Mouse (Mus musculus) embryo, embryonic 11.5 days (tissue): Measurements from ENCODE around the gene Asic3.

Source experiments
- DNase-seq: peaks from one replicate; pipeline ENCODE4 v3.0.0-alpha.2; 2012; ENCODE audit warnings: low read depth, low spot score

Asic3 gene

GRCm38 (mm10) chr5:24452030-24452690, 39.0 kb downstream of the Asic3 start, which contains the start of gene Agap3:
TSS of gene Agap3 (plus strand) at chr5:24452177.
- no peak for DNase-seq

- DNase-seq: no peak
Observed at GRCm38 (mm10) chr5:24452691-24453233, 39.6 kb downstream of the Asic3 start.

GRCm38 (mm10) chr5:24453283-24453984, 40.2 kb downstream of the Asic3 start:
- DNase-seq: no peak

GRCm38 (mm10) chr5:24453985-24454303, 40.8 kb downstream of the Asic3 start:
- no peak for DNase-seq

DNA sequence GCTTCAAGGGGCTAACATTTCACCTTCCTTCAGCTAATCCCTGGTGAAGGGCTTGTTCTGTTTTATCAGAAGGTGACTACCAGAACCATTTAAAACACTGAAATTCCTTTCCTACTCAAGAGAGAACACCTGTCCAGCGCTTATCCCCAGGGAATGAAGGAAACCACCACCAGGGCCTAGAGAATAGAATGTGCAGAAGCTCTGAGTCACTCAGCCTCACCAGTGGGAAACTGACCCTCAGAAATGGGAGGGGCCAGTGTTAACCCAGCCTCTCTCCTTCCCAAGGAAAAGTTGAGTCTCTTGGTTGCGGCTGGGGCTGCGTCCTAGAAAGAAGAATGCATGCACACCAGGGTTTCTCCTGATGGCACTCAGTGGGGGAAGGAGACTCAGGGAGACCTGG, 41.9 kb downstream of the Asic3 start:
- DNase-seq: no peak

DNA sequence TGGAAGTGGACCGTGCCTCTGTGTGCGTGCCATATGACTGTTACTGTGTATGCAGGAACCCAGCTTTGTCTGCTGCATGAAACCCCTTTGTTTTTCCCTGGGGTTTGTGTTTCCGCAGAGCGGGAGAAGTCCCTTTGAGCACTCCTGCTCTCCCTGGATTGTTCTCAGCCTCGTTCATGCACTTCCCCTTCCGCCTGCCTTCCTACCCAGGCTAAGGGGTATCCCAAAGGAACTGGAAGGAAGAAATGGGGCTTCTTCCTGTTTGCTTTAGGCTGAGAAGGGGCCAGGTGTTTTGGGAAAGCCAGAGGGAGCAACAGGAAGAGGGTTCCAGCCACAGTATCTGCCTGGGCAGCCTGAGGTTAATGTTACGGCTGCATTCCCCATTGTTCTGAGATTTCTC, 42.4 kb downstream of the Asic3 start:
- no peak for DNase-seq

DNA sequence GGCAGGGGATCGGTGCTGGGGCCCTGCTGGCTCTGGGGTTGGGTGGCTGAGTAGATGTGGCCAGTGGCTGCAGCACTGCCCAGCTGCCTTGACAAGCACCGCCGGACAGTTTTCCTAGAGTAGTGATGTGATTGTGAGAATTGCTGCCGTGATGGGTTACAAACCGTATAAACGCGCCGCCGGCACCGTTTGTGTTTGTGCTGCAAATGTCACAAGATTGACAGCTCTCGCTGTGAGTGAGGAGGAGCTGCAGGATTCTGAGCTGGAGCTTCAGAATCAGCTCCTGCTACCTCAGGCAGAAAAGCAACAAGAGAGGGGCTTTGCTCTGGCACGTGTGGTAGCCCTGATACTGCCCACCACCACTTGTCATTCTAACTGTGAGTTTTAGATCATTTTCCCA, 53.6 kb downstream of the Asic3 start:
- no peak for DNase-seq
